Mouse (Mus musculus): ENCODE measurements around the gene Tssc4.
A peak's percentile ranks its signal among the peaks of the same experiment; 100 is the strongest.

Tssc4 gene

DNA sequence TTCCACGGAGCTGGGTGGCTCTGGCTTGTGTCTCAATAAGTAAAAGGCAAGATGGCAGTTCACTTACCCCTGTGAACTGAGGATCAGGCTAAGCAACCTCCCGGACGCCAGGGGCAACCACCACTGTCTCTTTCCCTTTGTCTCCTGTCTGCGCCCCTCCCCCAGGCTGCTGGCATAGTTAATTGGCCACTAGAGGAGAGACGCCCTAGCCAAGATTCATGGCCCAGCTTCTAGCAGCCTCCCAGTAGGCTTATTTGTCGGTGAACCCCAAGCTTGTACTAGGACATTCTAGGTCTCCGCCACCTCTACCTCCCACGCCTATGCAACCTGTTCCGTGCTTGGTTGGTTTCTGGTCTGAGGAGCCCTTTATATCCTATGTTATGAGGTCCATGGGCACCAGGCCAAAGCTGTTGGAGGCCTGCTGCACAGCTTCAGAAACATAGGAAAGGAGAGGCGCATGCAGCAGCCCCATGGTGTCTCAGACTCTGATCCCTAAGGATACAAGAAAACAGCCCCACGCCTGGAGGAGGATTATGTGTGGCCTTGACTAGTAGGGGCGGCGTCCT, 650 bp upstream of the Tssc4 start:
- DNase-seq (ENCODE audit: low spot score) = no peak

DNA sequence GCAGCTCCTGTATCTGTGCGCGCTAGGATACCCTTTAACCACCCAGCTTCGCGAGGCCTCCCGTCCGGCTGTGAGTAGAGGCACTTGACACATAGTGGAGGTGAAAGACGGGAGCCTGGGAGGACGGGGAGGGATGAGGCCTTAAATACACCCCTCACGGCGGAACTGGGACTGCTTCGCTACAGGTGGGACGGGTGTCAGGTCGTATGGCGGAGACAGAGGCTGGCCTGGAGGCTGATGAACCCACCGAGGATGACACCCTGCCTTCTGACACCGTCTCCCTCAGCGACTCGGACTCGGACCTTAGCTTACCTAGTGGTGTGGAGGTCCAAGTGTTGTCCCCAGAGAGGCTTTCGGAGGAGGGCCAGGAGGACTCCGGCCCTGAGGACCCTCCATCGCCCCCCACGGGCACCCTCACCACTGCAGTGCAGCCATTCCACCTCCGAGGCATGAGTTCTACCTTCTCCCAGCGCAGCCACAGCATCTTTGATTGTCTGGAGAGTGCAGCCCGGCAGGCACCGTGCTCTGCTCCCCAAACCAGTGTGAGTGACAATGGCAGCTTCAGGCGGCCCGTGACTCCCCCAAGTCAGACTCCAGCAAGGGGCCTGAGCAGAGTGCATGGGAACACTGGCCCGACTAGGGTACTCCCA, 827 bp downstream of the Tssc4 start:
- no peak for DNase-seq (ENCODE audit: low spot score)

DNA sequence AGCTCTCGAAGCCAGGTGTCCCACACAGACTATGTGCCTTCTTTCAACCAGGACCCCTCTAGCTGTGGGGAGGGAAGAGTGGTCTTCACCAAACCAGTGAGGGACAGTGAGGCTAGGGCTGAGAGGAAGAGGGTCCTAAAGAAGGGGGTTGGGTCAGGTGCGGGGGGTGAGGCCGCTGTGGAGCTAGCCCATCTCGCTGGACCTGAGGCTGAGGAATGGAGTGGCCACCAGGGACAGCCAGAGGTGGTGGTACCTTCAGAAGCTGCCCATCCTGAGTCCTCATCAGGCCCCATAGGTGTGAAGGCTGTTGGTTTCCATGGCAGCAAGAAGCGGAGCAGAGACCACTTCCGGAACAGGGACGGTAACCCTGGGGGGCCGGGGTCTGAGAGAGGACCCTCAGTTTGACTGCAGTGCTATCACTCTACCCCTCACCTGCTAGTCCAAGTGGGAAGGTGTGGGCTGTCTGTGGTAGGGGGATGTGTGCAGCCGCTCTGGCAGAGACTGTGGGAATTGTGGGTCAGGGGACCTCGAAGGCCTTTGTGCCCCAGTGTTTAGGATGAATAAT, 1.5 kb downstream of the Tssc4 start:
- no peak for DNase-seq (ENCODE audit: low spot score)

DNA sequence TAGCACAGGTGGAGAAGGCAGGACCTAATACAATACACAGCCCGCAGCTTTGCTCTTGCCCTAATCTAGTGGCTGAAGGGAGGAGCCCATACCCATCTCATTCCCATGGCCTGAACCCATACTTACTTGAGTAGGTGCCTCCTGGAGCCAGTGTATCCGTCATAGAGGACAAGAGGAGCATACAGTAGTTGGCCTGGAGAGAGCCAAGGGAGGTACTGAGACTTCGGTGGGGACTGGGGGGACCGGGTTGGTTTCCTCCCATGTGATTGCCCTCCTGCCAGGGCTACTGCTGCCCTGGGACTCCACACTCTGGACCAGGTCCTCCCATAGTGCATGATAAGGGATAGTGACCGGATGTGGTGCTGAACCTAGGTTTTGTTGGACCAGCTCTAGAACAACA, 3.6 kb downstream of the Tssc4 start:
- DNase-seq (ENCODE audit: low spot score) = no peak

DNA sequence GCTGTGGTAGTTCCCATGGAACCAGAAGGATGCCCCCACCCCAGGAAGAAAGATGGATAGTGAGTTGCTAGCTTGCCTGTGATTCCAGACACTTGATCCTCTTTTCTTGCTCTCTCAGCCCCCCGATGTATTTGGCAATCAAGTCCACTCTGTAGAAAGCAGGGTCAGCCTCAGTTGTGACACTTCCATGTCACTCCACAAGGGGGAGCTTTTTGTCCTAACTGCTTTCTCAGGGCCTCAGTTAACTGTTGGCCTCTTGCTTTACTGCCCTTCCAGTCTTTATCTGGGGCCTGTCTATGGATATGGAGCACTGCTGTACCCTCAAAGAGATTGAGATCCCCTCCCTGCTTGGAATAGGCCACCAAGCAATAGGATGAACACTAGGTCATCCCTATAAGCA, 4.0 kb downstream of the Tssc4 start:
- DNase-seq (ENCODE audit: low spot score) = no peak

DNA sequence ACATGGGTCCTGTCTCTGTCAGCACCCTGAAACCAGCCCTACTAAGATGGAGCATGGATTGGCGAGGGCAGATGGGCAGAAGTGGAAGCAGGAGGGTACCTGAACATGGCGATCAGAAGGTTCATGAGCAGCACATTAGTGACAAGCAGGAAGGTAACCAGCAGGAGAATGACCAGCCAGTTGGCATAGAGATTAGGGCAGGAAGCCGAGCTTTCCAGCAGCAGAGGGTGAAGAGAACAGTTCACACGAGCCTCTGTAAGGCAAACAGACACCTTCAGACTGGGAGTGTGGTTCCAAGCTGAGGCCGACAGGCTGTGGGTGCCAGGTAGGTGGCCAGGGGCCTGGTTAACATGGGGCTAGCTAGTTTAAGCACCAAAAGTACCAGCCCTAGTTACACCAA, 6.3 kb downstream of the Tssc4 start:
- DNase-seq (ENCODE audit: low spot score) = no peak

DNA sequence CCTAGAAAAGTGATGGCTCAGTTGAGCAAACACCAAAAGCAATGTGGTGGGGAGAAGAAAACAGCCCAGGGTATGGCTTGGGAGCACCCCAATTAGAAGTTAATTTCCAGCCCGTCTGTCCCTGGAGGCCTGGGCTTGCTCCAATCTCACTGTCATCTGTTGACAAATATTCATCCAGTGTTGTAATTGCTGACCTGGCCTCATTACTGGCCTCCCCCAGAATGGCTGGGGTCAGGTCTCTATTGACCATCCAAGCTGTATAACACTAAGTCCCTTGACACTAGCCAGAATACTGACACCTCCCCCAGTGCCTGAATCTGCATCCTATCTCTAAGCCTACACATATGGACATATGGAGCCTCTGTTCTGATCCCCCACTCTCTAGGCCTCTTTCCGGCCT, 8.3 kb downstream of the Tssc4 start:
- no peak for DNase-seq (ENCODE audit: low spot score)

DNA sequence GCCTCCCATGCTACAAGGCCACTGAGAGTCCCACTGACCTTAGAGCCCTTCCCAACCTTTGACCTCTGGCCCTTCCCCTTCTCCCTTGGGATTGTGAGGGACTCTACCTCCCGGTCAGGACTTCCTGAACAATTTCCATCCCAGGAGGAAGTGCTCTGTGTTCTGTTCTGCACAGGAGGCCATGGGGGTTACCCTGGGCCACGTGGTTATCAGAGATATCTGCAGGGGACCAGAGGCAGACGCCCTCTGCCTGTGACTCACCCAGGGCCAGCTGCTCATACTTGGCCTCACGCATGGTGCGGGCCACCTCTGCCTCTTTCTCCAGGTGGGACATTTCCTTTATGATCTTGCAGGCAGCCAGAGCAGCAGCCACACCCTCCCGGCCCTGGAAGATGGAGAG, 13.0 kb downstream of the Tssc4 start:
- DNase-seq (ENCODE audit: low spot score) = no peak

DNA sequence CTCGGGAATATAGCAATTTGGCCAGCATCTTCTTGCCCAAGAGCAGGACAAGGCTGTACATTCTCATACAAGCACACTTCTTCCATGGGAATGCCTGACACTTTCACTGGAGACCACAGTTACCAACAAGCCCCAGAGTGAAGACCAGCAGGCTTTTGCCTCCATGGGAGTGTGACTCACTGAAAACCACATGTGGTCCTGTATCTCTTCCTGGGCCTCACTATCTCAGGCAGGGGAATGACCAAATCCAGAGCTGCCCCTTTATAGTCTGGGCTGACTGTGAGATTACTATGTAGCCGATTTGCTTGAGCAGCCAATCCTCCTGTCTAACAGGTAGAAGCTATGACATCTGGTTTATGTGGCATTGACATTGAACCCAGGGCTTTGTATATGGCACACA, 14.7 kb downstream of the Tssc4 start:
- DNase-seq (ENCODE audit: low spot score) = no peak

DNA sequence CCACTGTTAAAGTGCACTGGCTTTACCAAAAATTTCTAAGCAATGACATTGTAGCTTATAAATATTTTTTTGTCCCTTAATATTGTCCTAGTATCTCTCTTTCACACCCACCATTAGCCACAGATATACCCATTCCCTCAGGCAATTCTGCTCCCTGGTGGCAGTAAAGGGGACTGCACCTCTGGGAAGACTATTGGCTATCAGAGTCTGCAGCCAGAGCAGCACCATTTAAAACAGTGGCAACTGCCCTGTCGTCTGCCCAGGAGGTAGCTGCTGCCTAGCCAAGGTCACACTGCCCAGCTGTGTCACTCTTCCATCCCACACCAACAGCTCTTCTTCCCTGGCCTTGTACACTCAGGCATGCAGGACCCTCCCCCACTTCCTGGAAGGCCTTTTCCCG, 17.3 kb downstream of the Tssc4 start:
- no peak for DNase-seq (ENCODE audit: low spot score)

DNA sequence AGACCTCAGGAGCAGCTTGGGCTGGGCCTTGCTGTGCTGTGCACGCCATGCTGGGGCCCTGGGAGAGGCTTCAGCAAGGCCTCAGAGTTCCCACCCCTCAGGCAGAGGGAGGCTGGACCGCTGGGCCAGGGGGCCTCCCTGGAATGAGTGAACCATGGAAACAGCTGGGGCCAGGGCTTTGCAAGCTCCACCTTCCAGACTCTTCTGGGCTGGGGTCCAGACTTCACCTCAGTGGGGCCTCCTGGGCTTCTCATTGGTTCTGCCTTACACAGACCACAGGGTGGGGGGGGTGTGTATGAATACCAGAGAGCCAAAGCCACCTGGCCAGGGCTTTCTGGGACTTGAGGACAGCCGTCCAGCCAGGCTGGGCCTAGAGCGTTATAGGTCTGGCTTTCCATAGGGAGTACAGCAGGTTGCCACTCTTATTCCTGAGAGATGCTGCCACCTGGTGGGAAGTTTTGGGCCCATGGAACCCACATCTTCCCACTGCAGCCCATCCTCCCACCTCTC, 18.1 kb downstream of the Tssc4 start:
- no peak for DNase-seq (ENCODE audit: low spot score)

DNA sequence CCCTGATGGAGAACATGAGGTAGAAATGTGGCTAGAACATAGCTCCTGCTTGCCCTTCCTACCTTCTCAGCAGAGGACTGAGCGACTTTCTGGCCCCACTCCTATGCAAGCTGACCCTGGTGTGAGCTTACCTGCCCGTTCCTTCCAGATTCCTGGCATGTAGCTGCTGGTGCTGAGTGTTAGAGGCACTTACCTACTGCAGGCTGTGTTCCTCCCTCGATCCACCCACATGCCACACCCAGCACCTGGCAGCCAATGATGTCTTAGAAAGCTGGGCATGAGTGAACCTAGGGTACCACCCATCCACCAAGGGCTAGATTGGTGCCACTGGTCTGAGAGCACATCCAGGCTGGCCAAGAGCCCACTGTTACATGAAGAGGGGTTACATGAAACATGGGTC, 24.8 kb downstream of the Tssc4 start:
- no peak for DNase-seq (ENCODE audit: low spot score)

DNA sequence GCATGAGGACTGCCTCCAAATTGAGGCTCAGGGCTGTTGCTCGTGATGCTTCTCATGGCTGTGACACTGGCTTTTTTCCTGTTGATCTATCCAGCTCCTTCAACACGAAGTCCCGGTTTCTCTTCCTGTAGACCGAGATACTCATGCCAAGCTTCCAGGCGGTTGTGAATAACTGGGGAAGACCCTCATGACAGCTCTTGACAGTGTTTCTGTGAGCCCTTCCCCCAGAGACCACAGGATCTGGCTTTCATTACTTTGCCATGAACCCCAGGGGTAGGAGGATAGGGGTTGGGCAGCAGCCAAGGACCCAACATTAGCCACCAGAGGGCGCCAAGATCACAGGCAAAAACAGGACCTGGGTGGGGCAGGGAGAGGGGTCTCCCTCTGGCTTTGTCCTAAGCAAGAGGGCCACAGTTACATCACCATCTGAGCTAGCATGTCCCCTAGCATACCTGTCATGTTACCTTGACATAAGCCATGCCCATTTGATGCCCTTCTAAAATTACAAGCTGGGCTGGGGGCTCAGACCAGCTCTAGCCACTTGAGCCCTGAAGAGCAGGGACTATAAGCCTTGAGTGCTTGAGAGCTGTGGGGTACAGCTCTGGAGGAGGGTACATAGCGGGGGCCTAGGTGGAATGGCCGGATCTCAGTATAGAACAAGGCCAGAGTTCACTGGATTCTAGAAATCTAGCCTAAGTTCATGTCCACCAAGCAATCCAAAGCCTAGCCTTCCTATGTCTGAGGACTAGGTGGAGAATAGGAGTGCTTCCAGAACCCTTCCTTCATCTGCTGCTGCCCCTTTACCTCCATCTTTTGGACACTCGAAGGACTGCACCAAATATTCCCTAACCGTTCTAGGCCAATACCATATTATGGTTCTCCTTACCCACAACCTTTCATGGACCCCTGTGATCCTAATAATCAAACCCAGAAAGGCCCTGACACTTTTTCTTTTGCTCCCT, 25.8 kb downstream of the Tssc4 start, which contains the start of gene Trpm5:
Gene Trpm5 (minus strand): TSS at position 51 of the 962 bp plus-strand sequence.
- DNase-seq (ENCODE audit: low spot score) = peak; percentile 26

DNA sequence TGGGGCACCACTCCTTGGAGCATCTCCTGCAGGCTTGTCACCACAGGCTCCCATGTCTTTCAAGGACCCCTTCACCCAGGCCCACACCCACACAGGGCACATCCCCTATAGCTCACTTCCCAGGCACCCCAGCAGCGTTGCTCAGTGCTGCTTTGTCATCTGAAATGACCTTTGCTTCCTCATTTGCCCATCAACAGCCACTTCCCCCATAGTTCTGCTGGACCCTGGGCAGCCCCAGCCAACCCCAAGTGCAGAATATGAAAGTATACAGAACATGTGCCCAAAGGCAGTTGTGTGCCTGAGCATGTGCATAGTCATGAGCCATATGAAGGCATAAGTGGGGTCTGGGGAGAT, 26.5 kb downstream of the Tssc4 start:
- DNase-seq (ENCODE audit: low spot score) = no peak

DNA sequence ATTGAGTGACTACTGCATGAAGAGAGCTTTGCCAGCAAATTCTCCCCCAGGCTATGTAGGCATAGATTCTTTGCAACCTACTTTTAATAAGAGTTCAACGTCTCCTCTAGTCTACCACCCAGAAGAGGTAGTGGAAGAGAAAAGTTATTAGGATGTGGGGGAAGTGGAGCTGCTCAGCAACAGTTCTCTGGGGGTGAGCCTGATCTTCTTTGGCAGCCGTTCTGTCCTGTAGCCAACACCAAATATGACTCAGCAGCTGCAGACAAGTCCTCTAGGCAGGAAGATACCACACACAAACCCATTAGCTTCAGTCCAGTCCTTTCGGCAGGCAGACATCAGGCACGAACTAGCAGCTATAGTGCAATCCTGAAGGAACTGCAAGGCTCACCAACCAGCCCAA, 31.7 kb downstream of the Tssc4 start:
- no peak for DNase-seq (ENCODE audit: low spot score)

DNA sequence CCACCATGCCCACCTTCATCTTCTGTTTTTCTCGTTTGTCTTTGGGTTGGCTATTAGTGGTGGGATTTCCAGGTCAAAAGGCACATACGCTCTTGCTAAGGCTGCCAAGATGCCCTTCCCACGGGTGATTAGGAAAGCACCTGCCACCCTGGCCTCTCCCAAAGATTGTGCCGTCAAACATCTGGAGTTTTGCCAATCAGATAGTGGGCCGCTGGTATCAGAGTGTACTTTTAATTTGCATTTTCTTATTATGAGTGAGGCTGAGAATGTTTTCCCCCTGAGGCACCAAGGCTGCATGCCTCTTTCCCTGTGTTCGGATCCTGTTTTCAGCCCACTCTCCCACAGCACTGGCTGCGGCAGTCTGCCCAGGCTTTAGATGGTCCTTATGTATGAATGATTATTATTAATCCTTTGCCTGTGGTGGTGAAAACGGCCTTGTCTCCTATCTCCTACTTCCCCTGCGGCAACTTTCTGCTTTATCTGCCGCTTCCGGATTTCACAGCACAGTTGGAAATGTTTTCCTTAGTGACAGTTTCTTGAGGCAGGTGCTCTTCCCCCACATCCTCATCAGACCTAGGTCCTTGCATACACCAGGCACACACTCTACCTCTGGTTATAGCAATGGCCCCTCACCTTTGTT, 36.3 kb downstream of the Tssc4 start:
- DNase-seq (ENCODE audit: low spot score) = no peak

DNA sequence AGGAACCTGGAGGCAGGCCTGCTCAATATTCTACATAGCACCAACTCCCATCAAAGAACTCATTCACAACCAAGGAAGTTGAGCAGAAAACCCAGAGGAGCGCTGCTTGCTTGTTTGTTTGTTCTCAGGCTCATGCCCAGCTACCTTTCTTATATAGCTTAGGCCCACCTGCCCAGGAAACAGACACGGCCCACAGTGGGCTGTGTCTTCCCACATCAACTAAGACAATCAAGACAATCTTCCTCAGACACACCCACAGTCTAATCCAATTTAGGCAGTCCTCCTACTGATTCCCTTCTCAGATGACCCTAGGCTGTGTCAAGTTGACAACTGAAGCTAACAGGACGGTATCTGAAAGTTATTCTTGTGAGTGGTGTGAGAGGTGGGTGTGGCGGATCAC, 37.0 kb downstream of the Tssc4 start, which contains the start of gene Kcnq1:
Gene Kcnq1 (plus strand): TSS at position 301 of the 400 bp plus-strand sequence.
- no peak for DNase-seq (ENCODE audit: low spot score)

DNA sequence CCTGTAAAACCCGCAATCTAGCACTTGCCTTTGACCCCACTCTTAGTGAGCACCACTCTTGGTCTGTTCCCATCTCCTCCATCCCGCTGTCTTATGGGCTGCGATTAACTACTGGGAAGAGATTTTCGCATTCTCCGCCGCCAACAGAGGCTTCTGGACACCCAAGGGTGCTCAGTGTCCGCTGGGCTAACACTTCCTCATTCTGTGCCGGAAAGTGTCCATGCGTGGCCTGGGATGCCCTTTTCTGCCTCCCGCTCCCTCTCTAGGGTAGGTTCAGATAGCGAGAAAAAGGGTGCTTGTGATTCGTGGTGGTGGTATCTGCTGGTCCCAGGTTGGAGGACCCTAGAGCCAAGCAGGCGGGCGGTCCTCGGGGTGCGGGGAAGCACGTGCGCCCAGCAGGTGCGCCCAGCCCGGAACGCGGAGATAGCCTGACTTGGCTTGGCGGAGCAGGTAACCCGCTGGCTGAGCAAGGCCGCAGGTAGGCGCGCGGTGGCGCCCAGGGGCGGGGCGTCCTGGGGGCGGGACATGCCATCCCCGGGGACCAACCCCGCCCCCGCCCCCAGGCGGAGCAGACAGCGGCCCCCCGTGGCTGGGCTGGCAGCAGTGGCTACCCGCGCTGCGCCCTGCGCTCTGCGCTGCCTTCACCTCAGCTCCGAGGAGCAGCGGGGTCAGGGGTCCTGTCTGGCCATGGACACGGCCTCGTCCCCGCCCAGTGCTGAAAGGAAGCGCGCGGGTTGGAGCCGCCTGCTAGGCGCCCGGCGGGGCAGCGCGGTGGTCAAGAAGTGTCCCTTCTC, 37.8 kb downstream of the Tssc4 start:
- no peak for DNase-seq (ENCODE audit: low spot score)

DNA sequence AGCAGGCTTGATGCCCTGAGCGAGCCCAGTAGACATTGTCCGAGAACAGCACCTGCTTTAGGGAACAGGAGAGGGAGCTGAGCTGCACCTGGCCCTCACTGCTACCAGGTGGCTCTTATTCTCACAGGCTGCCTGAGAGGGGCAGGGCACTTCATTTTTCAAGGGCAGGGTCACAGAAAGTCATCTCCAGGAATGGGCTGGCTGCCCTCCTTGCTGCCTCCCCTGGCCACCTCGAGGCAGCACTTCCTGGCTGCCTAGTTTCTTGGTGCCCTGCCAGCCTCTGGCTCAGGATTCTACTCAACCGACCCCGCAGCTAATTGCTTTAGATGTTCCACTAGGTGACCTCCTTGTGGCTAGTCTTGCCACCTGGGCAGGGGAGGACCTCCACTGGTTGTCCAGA, 39.2 kb downstream of the Tssc4 start:
- DNase-seq (ENCODE audit: low spot score) = no peak

DNA sequence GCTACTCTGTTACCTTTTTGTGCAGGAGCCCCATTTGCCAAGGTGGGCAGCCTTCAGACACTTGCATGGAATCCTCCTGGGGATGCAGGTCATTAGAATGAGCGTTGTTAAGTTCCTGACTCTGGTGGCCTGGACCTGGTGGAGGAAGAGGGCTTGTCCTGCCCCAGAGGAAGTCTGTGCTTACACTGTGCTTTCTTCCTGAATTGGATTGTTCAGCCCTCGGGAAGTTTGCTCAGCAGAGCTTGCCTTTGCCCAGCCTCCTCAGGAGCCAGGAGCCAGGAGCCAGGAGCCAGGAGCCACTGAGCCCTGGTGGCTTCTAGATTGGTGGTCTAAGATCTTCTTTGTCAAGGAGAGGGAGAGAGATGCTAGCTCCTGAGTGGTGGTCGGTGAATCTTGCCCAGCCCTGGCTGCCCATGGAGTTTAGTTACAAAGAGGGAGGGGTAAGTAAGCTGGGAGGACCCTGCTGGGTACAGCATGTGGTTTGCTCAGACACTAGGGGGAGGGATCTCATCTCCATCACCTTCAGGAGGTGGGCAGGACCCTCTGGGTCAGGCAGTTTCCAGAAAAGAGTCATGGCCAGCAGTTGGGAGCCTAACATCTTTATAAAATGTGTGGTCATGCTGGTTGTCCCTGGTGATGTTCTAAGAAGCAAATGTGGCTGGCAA, 40.1 kb downstream of the Tssc4 start:
- no peak for DNase-seq (ENCODE audit: low spot score)

DNA sequence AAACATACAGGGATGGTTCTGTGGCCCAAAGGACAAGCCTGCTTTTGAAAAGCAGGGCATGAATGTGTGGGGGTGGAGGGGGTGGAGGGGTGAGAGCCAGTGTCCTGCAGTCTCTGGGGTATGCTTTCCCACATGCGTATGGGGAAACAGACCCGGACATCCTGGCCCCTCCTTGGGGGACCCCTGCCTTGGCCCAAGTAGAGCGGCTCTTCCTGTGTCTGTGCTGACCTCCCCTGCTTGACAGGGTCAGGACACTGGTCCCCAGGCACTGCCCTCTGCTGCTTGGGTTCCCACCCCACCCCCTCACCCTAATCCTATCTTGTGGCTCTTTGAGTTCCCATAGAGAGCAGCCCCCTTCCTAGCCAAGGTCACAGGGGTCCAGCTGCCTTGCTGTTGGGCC, 40.6 kb downstream of the Tssc4 start:
- DNase-seq (ENCODE audit: low spot score) = no peak

All from layer of hippocampus, adult 9-10 months (tissue).